Mouse (Mus musculus): ENCODE measurements around the gene Epor. TPM values are rescaled to one million over a fixed set of nuclear protein-coding genes. Genes with fewer than 3 reads are reported as not detected.

The Epor gene
- polyA plus RNA-seq, 1 experiment from 2014 or later = 2.1 TPM

GRCm38 (mm10) chr9:21948146-21948545, 15.2 kb downstream of the Epor start:
- Histone ChIP-seq H3K4me3 (no peak overlapping the region), H3K27ac (replicated peaks) (no peak overlapping the region), H3K4me1 (replicated peaks) (0 out of 2 replicates have a peak, but pooled peaks cover 6% of the 10 kb centered on the region), H3K9ac (no peak overlapping the region), H3K27me3 (peaks cover 41% of the 10 kb centered on the region), H3K4me2 (no peak overlapping the region), H3K36me3 (peaks cover 38% of the 10 kb centered on the region), H3K9me3 (no peaks in the 10 kb centered on the region)
- no peak for ATAC-seq (ENCODE audit: low read depth)
- WGBS = 62% methylated on average over 8 of the region's 8 CpGs

DNA sequence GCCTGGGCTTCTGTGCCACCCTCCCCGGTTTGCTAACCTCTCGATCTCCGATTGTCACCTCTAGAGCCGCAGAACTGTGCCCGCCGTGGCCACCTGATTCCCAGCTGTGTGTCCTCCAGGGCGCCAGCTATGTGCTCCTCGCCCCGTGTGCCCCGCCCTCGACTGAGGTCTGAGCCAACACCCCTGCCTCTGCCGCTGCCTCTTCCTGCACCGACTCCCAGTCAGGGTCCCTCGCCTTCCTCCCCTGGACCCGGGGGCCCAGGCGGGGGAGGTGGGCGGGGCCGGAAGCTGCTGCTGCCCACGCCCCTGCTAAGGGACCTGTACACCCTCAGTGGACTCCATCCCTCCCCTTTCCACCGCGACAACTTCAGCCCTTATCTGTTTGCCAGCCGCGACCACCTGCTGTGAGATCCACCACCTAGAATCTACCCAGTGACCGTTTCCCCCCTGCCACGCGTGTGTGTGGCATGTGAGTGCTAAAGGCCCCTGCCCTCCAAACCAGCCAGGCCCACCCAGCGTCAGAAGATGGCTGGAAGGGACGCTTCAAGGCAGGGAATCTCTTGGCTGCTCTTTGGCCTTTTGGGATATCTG, 15.7 kb downstream of the Epor start:
- H3K4me2 ChIP-seq = no peak overlapping the region
- peaks cover 38% of the 10 kb centered on the region for H3K36me3 ChIP-seq
- H3K9me3 ChIP-seq = no peaks in the 10 kb centered on the region
- no peak overlapping the region for H3K27ac ChIP-seq (replicated peaks)
- H3K27me3 ChIP-seq = peaks cover 41% of the 10 kb centered on the region
- no peak overlapping the region for H3K4me3 ChIP-seq
- ATAC-seq (ENCODE audit: low read depth) = no peak
- H3K4me1 ChIP-seq (replicated peaks) = 0 out of 2 replicates have a peak, but pooled peaks cover 6% of the 10 kb centered on the region
- 0 out of 2 replicates have a peak overlapping the region, but pooled peaks have one; percentile 22 for H3K9ac ChIP-seq
- 7% methylated on average over 28 of the region's 28 CpGs for WGBS

DNA sequence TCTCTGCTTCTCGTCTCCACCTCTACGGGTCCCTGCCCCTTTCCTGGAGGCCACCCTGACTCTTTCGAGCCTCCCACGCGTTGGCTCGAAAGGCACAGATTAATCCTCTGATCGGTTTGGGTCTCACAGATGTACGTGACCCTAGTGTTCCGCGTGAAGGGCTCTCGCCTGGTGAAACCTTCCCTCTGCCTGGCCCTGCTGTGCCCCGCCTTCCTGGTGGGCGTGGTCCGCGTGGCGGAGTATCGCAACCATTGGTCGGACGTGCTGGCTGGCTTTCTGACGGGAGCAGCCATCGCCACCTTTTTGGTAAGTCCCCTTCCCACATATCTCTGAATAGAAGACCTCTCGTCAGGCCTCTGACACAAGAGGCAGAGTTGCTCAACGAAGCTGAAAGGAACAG, 19.0 kb downstream of the Epor start:
- peaks cover 66% of the 10 kb centered on the region for H3K36me3 ChIP-seq
- ATAC-seq (ENCODE audit: low read depth) = no peak

DNA sequence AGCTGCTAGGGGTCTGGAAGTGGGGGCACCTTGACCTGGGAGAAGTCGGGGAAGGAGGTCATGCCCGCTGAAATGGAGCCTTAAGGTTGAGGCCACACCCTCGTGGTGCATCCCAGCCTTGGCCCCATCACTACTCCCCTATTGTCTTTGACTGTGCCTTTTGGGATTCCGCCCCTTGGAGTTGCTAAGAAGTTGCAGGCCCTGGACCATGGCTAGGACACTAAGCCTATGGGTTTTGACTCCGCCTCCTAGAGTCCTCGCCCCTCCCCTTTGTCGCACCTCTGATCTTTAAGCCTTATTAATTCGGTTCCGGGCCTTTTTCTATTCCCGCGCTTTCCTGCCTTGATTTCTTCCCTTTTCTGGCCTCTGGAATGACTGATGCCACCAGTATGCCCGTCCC, 19.7 kb downstream of the Epor start:
- Histone ChIP-seq H3K27ac (replicated peaks) (no peak overlapping the region), H3K9me3 (no peaks in the 10 kb centered on the region), H3K4me1 (replicated peaks) (peaks cover 14% of the 10 kb centered on the region), H3K36me3 (peaks cover 68% of the 10 kb centered on the region), H3K4me2 (no peak overlapping the region), H3K27me3 (peaks cover 34% of the 10 kb centered on the region), H3K9ac (no peak overlapping the region), H3K4me3 (no peak overlapping the region)
- 49% methylated on average over 12 of the region's 12 CpGs for WGBS
- ATAC-seq (ENCODE audit: low read depth) = no peak

More for the DNA sequence above, 19.0 kb downstream of the Epor start:
- Histone ChIP-seq H3K4me1 (replicated peaks) (0 out of 2 replicates have a peak, but pooled peaks cover 8% of the 10 kb centered on the region), H3K4me3 (no peak overlapping the region), H3K9me3 (no peaks in the 10 kb centered on the region), H3K27ac (replicated peaks) (no peak overlapping the region), H3K9ac (no peak overlapping the region), H3K4me2 (no peak overlapping the region), H3K27me3 (peaks cover 38% of the 10 kb centered on the region)
- WGBS = 24% methylated on average over 23 of the region's 23 CpGs

DNA sequence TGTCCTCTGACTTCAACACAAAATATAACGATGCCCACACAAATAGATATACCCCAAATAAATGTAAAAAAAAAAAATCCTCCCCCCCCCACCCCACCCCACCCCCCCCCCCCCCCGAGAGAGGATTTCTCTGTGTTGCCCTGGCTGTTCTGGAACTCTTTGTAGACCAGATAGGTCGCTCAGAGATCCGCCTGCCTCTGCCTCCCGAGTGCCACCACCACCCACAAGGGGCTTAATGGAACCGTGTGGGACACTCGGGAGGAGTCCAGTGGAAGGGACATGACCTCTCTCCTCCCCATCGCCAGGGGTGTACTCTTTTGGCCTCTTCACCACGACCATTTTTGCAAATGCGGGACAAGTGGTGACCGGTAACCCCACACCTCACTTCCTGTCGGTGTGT, 20.3 kb downstream of the Epor start:
- Histone ChIP-seq H3K9me3 (no peaks in the 10 kb centered on the region), H3K4me1 (replicated peaks) (peaks cover 20% of the 10 kb centered on the region), H3K9ac (no peak overlapping the region), H3K36me3 (peaks cover 62% of the 10 kb centered on the region), H3K27me3 (peaks cover 28% of the 10 kb centered on the region), H3K27ac (replicated peaks) (no peak overlapping the region), H3K4me3 (no peak overlapping the region), H3K4me2 (no peak overlapping the region)
- no peak for ATAC-seq (ENCODE audit: low read depth)
- WGBS = 79% methylated on average over 12 of the region's 12 CpGs

DNA sequence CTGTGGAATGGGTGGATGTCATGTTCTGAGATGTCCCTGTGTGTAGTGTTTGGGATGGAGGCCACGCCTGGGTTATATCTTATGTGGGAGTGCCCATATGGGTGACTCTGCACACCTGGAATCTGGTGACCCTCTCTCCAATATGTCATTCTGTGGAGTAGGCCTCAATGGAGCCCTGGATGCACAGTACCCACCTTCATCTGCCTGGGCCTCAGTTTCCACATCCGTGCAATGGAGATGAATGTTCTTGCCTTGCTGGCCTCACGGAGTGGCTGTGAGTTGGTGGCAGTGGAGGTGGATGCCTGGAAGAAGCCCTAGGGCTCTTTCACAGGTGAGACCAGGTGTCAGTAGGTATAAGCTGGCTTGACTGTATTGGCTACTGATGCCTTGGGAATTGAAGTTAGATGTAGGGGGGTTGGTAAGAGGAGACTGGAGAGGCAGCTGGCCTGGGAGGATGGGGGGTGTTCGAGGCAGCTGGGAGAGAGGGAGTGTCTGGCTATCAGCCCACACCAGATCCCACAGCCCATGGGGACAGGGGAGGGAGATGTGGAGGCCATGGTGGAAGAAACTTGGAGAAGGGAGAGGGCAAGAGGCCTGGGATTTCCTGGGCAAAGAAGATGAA, 25.0 kb downstream of the Epor start:
- no peak for ATAC-seq (ENCODE audit: low read depth)
- no peaks in the 10 kb centered on the region for H3K27me3 ChIP-seq
- no peaks in the 10 kb centered on the region for H3K9me3 ChIP-seq
- H3K9ac ChIP-seq = peak overlapping the region; percentile 89
- peaks cover 32% of the 10 kb centered on the region for H3K36me3 ChIP-seq
- 83% methylated on average over 4 of the region's 4 CpGs for WGBS
- peaks cover 25% of the 10 kb centered on the region for H3K4me1 ChIP-seq (replicated peaks)
- H3K4me3 ChIP-seq = peak overlapping the region; percentile 73
- peak overlapping the region; percentile 62 for H3K4me2 ChIP-seq
- H3K27ac ChIP-seq (replicated peaks) = no peak overlapping the region

GRCm38 (mm10) chr9:21937711-21938175, 25.6 kb downstream of the Epor start:
- Histone ChIP-seq H3K9ac (peak overlapping the region; percentile 89), H3K4me1 (replicated peaks) (peaks cover 25% of the 10 kb centered on the region), H3K27me3 (no peaks in the 10 kb centered on the region), H3K27ac (replicated peaks) (peak overlapping the region; percentile 86; the same call in 1 of the 2 replicates), H3K36me3 (peaks cover 32% of the 10 kb centered on the region), H3K9me3 (no peaks in the 10 kb centered on the region), H3K4me2 (peak overlapping the region; percentile 62), H3K4me3 (peak overlapping the region; percentile 73)
- peak; percentile 18; the same call in 1 of the 2 replicates for ATAC-seq (ENCODE audit: low read depth)
- 58% methylated on average over 4 of the region's 4 CpGs for WGBS

- H3K9me3 ChIP-seq = no peaks in the 10 kb centered on the region
- peak within 1 kb of the TSS; percentile 86 for H3K27ac ChIP-seq (replicated peaks)
- ATAC-seq (ENCODE audit: low read depth) = peak; percentile 95
- peak within 1 kb of the TSS; percentile 73 for H3K4me3 ChIP-seq
- WGBS = 1% methylated on average over 43 of the region's 43 CpGs
- H3K4me1 ChIP-seq (replicated peaks) = peaks cover 25% of the 10 kb centered on the region
- H3K9ac ChIP-seq = peak within 1 kb of the TSS; percentile 89
- H3K4me2 ChIP-seq = peak within 1 kb of the TSS; percentile 62
- H3K27me3 ChIP-seq = no peaks in the 10 kb centered on the region
- H3K36me3 ChIP-seq = peaks cover 26% of the 10 kb centered on the region
Measured at GRCm38 (mm10) chr9:21936692-21937570, 26.4 kb downstream of the Epor start, which contains the start of gene Plppr2. TSS of gene Plppr2 (plus strand) at chr9:21937033.

DNA sequence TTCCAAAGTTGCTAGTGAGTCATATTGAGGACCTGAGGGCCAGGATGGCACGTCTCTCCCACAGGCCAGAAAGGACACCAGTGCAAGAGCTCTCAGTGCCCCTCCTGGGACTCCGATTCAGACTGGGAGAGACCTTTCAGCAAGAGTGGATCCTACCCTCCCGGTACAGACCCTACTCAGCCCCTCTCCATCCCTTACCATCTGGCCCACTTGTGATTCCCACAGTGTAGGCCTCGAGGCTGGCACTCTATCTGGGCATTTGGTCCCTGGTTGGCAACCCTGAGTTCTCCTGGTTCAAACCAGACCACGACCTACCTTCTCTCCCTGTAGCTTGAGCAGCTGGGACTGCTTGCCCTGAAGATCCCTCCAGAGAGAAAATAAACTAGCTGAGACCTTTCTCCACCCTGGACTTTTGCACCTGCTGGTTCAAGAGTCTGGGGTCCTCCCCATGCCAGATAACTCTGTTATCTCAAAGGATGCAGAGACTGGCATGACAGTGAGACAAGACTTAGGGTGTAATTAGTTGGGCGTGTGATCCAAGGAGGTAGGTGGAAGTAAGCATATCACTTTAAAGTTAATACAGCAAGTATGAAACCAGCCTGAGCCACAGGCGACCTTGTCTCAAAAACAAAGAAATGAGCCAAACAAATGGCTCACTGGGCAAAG, 27.7 kb downstream of the Epor start:
- Histone ChIP-seq H3K9ac (no peak overlapping the region), H3K36me3 (peaks cover 15% of the 10 kb centered on the region), H3K4me3 (no peak overlapping the region), H3K27me3 (no peaks in the 10 kb centered on the region), H3K9me3 (no peaks in the 10 kb centered on the region), H3K4me1 (replicated peaks) (peaks cover 25% of the 10 kb centered on the region), H3K4me2 (no peak overlapping the region), H3K27ac (replicated peaks) (no peak overlapping the region)
- no peak for ATAC-seq (ENCODE audit: low read depth)
- WGBS = 87% methylated on average over 7 of the region's 7 CpGs

- Histone ChIP-seq H3K36me3 (peaks cover 1% of the 10 kb centered on the region; the same call in 1 of the 2 replicates), H3K27ac (replicated peaks) (no peak overlapping the region), H3K9me3 (no peaks in the 10 kb centered on the region), H3K27me3 (no peaks in the 10 kb centered on the region), H3K9ac (no peak overlapping the region), H3K4me3 (no peak overlapping the region), H3K4me1 (replicated peaks) (peaks cover 21% of the 10 kb centered on the region), H3K4me2 (no peak overlapping the region)
- no peak for ATAC-seq (ENCODE audit: low read depth)
- 93% methylated on average over 12 of the region's 12 CpGs for WGBS
Measured at GRCm38 (mm10) chr9:21934021-21934420, 29.3 kb downstream of the Epor start.

GRCm38 (mm10) chr9:21932445-21933137, 30.7 kb downstream of the Epor start:
- no peaks in the 10 kb centered on the region for H3K36me3 ChIP-seq
- H3K4me2 ChIP-seq = no peak overlapping the region
- H3K27ac ChIP-seq (replicated peaks) = no peak overlapping the region
- WGBS = 64% methylated on average over 12 of the region's 12 CpGs
- ATAC-seq (ENCODE audit: low read depth) = no peak
- no peak overlapping the region for H3K4me3 ChIP-seq
- H3K9me3 ChIP-seq = no peaks in the 10 kb centered on the region
- H3K4me1 ChIP-seq (replicated peaks) = peaks cover 7% of the 10 kb centered on the region
- H3K9ac ChIP-seq = no peak overlapping the region
- no peaks in the 10 kb centered on the region for H3K27me3 ChIP-seq

All from neural tube, embryonic 13.5 days (tissue).